Mouse (Mus musculus) hindbrain, embryonic 16.5 days (tissue): ENCODE data around the gene Prph. TPM values are rescaled to one million over a fixed set of nuclear protein-coding genes. Genes with fewer than 3 reads are reported as not detected.
"Not testable (repeated sequence)": the region's sequence is repeated elsewhere in the genome, so short reads cannot be mapped to it uniquely, and the experiment has no call there.

Source experiments
- ATAC-seq: fragments of 200-750 bp; cut with Nextera tagmentation; 2 replicates; pipeline ENCODE4 v1.8.0; 2017; ENCODE audit warnings: moderate TSS enrichment, moderate library complexity
- H3K27ac ChIP-seq: fragments of 300-500 bp; sonication (generic); 2 replicates; pipeline ENCODE4 v1.5.1; 2014; ENCODE audit warnings: low read depth, mild to moderate bottlenecking, control low read depth, low read length, moderate library complexity
- H3K27me3 ChIP-seq: fragments of 300-500 bp; sonication (generic); replicated peaks from 2 replicates; pipeline ENCODE4 v1.6.1; 2014; ENCODE audit warnings: low read length; ENCODE audit not compliant: control insufficient read depth, insufficient read depth
- H3K36me3 ChIP-seq: fragments of 300-500 bp; sonication (generic); 2 replicates; pipeline ENCODE4 v1.6.1; 2014; ENCODE audit warnings: mild to moderate bottlenecking, low read length, moderate library complexity, mixed read lengths; ENCODE audit not compliant: control insufficient read depth, insufficient read depth
- H3K4me1 ChIP-seq: fragments of 300-500 bp; sonication (generic); 2 replicates; pipeline ENCODE4 v1.6.1; 2014; ENCODE audit warnings: low read depth, low read length; ENCODE audit not compliant: control insufficient read depth, insufficient read depth
- H3K4me2 ChIP-seq: fragments of 300-500 bp; sonication (generic); 2 replicates; pipeline ENCODE4 v1.6.1; 2014; ENCODE audit warnings: mild to moderate bottlenecking, low read length, control low read depth, moderate library complexity
- H3K4me3 ChIP-seq: fragments of 300-500 bp; sonication (generic); 2 replicates; pipeline ENCODE4 v1.5.1; 2014; ENCODE audit warnings: mild to moderate bottlenecking, low read length, control low read depth, moderate library complexity
- H3K9ac ChIP-seq: fragments of 300-500 bp; sonication (generic); 2 replicates; pipeline ENCODE4 v1.6.1; 2014; ENCODE audit warnings: low read depth, mild to moderate bottlenecking, control low read depth, low read length, moderate library complexity
- H3K9me3 ChIP-seq: fragments of 300-500 bp; sonication (generic); 2 replicates; pipeline ENCODE4 v1.6.1; 2014; ENCODE audit warnings: mild to moderate bottlenecking, low read length, moderate library complexity; ENCODE audit not compliant: control insufficient read depth
- WGBS: fragments of 180-500 bp; shearing (Covaris S2); extraction: QIAGEN DNeasy Blood & Tissue Kit; methylation state at CpG from one replicate; pipeline ENCODE4 v1.1.7; 2014; 5-methylcytosine and 5-hydroxymethylcytosine counted together
- polyA plus RNA-seq: library from polyadenylated mRNA; unstranded; fragments of >200 nt; fragmentation: Nextera tagmentation; extraction: Ambion mirVana; gene quantifications from 2 replicates; pipeline ENCODE4 v1.2.1, GENCODE M21; 2015

Prph gene
- polyA plus RNA-seq, 1 experiment from 2014 or later: 52.8 TPM

DNA sequence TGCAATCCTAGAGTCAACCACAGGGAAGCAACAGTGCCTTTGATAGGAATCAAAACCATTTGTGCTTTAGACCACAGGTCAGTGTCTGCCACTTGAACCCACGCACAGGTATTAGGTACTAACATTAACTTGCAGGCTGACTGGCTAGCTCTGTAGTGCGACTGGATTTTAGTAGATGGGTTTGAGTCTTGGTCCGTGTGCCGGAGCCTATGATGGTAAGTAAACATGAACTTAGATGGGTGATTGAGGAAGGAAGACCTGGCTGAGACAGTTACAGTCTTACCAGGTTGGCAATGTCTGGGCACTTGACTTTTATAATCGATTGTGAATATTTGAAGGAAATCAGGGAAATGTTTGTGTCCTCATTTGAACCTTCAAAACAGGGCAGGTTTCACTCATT is 16.2 kb upstream of the Prph start:
- H3K9me3 ChIP-seq: no peaks in the 10 kb centered on the region
- H3K4me3 ChIP-seq: no peak overlapping the region
- peaks cover 5% of the 10 kb centered on the region; the same call in 1 of the 2 replicates for H3K4me1 ChIP-seq
- H3K9ac ChIP-seq: no peak overlapping the region
- no peak for ATAC-seq
- H3K27me3 ChIP-seq: no peaks in the 10 kb centered on the region
- 94% methylated on average over 5 of the region's 5 CpGs for WGBS
- H3K4me2 ChIP-seq: no peak overlapping the region
- H3K27ac ChIP-seq: no peak overlapping the region
- no peaks in the 10 kb centered on the region for H3K36me3 ChIP-seq

DNA sequence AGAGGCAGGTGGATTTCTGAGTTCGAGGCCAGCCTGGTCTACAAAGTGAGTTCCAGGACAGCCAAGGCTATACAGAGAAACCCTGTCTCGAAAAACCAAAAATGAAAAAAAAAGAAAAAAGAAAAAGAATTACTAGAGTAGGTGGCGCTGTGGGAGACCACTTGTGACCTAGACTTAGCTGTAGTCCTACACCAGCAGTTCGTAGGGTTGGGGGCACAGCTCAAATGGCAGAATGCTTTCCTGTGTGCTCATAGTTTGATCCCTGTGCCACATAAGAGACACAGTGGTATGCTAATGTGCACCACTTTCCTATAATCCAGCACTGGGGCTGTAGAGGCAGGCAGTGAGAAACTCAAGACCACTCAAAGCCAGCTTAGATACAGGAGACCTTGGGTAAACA is 15.7 kb upstream of the Prph start:
- H3K27me3 ChIP-seq: no peaks in the 10 kb centered on the region
- no peak overlapping the region for H3K9ac ChIP-seq
- H3K27ac ChIP-seq: no peak overlapping the region
- WGBS: 80% methylated on average over 4 of the region's 4 CpGs
- H3K4me3 ChIP-seq: no peak overlapping the region
- H3K9me3 ChIP-seq: no peaks in the 10 kb centered on the region
- ATAC-seq: no peak
- no peaks in the 10 kb centered on the region for H3K36me3 ChIP-seq
- H3K4me1 ChIP-seq: peaks cover 5% of the 10 kb centered on the region; the same call in 1 of the 2 replicates
- no peak overlapping the region for H3K4me2 ChIP-seq

DNA sequence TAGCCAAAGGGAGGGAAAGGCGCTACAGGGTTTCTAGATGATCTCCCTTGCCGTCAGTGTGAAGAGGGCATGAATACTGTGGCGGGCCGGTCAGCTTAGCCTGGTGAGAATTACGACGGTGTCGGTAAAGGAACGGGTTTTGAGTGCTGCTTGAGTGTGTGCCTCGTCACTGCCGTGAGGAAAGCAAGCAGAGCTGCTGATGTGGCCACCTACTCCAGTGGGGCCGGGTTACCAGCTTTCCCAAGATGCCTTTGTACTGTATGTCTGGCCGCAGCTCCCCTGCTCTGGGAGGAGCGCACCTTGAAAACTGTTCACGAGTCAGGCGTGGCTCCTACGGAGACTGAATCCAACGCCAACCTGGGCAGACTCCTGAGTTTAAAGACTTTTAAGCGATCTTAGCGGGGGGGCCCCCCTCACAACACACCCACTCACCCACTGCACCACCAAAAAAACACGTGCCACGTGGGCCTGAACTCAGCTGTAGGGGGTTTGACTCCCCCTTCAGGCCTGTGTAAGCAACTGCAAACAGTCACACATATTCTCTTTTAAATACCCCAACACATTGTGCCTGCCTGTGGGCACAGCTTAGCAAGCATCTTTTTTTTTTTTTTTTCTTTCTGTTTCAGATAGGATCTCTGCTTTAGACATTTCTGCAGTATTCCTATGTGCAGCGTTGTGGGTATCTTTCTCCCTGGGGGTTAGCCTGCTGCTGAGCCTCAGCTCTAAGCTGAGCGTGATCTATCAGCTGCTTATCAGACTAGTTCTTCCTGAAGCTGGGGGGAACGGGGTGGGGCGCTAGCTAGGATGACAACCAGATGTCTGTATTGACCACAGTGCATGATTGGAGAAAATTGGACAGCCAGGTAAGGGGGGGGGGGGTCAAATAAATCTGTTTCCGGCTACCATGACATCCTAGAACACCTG is 14.7 kb upstream of the Prph start:
- Histone ChIP-seq H3K9me3 (no peaks in the 10 kb centered on the region), H3K4me1 (peaks cover 5% of the 10 kb centered on the region; the same call in 1 of the 2 replicates), H3K27me3 (no peaks in the 10 kb centered on the region), H3K9ac (no peak overlapping the region), H3K4me2 (no peak overlapping the region), H3K27ac (no peak overlapping the region), H3K4me3 (no peak overlapping the region), H3K36me3 (no peaks in the 10 kb centered on the region)
- WGBS: 68% methylated on average over 26 of the region's 26 CpGs
- no peak for ATAC-seq

DNA sequence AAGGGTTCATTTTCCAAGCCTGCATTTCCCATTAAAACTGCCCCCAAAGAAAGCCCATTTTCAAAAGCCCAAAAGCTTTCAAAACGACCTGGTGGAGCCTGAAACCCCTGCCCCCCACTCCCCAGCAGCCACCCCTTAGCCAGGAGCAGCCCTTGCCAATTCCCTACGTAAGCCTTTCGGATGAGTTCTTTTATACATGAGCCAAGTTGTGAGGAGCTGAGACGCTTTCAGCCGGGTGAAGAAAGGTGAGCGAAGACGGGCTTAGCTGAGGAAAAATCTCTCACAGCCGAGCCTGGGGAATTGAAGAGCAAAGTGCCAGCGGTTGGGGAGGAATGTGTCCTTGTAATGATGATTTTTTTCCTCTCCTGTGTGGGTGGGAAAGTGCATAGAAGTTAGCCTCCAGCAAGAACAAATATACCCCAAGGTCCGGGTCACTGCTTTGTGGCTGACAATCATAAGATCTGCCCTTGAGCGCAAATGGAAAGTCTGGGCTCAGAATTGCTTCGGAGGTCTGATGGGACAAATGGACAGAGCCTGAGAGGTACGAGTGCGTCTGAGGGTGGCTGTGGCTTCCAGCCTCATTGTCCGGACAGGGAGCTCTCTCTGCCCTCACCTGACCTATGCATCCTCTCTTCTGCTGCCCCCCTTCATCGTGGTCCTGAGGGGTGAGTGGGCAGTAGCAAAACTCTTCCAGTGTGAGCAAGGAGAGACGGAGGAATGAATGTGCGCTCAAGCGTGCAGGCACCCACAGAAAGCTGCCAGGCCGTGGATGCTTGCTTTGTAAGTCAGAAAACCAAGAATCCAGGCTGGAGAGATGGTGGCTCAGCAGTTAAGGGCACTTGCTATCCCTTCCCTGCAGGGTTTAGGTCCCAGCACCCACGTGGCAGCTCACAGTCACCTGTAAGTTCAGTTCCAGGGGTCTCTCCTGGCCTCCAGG is 13.8 kb upstream of the Prph start:
- H3K36me3 ChIP-seq: no peaks in the 10 kb centered on the region
- H3K9me3 ChIP-seq: no peaks in the 10 kb centered on the region
- H3K27me3 ChIP-seq: no peaks in the 10 kb centered on the region
- no peak overlapping the region for H3K4me3 ChIP-seq
- peaks cover 5% of the 10 kb centered on the region; the same call in 1 of the 2 replicates for H3K4me1 ChIP-seq
- WGBS: 43% methylated on average over 21 of the region's 21 CpGs
- no peak overlapping the region for H3K27ac ChIP-seq
- H3K4me2 ChIP-seq: 0 out of 2 replicates have a peak overlapping the region, but pooled peaks have one; percentile 11
- no peak for ATAC-seq
- no peak overlapping the region for H3K9ac ChIP-seq

DNA sequence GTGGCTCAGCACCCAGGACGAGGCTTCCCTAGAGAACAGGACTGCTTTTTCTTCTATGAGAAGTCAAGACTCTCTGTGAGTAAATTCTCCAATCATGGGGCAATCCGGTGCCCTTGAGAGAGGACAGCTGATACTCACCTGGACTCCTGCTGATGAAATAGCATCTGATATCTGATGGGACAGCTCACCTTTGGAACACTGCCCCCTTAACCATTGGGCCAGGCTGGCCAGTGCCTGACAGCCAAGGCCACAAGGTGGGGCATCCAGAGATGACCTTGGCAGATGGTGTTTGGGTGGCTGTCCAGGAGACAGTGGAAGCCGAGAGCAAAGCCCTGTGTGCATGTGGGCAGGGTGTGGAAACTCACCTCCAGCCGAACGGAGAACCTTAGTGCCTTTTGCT is 12.6 kb upstream of the Prph start:
- H3K4me2 ChIP-seq: no peak overlapping the region
- peaks cover 5% of the 10 kb centered on the region; the same call in 1 of the 2 replicates for H3K4me1 ChIP-seq
- no peaks in the 10 kb centered on the region for H3K36me3 ChIP-seq
- no peak overlapping the region for H3K9ac ChIP-seq
- WGBS: 84% methylated on average over 5 of the region's 5 CpGs
- no peak overlapping the region for H3K27ac ChIP-seq
- no peaks in the 10 kb centered on the region for H3K27me3 ChIP-seq
- no peak for ATAC-seq
- H3K4me3 ChIP-seq: no peak overlapping the region
- no peaks in the 10 kb centered on the region for H3K9me3 ChIP-seq

DNA sequence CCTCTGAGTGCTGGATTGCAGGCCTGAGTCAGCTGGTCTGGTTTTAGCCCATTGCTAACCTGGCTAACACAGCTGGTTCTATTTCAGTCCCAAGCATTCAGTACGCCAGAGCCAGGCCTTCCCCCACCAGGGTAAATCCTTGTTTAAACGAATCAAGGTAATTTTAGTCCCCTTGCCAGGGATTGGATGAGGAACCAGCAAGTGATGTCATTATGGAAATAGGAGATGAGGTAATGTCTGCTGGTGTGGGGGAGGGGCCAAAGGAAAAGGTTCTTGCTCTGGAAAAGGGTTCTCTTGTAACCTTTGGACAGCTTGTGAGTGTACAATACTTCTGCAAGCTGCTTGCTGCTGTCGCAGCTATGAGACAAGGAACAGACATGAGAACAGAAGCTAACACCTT is 10.1 kb upstream of the Prph start:
- ATAC-seq: no peak
- Histone ChIP-seq H3K9ac (no peak overlapping the region), H3K4me2 (no peak overlapping the region), H3K27ac (no peak overlapping the region), H3K27me3 (no peaks in the 10 kb centered on the region), H3K9me3 (no peaks in the 10 kb centered on the region), H3K36me3 (no peaks in the 10 kb centered on the region), H3K4me3 (no peak overlapping the region), H3K4me1 (peaks cover 5% of the 10 kb centered on the region; the same call in 1 of the 2 replicates)
- whole genome bisulfite sequencing: 71% methylated on average over 3 of the region's 3 CpGs

DNA sequence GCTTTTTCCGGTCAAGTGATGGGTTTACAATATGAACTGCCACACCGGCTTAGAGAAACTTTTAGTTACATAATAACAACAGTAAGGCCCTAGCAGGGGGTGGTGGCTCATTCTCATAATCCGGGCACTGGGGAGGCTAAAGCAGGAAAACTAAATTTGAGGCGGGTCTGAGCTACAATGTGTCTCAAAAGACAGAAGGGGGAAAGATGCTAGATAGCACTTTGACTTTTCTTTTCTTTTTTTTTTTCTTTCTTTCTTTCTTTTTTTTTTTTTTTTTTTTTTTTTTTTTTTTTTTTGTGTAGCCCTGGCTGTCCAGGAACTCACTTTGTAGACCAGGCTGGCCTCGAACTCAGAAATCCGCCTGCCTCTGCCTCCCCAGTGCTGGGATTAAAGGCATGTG is 9.2 kb upstream of the Prph start:
- H3K9ac ChIP-seq, H3K4me1 ChIP-seq, H3K4me3 ChIP-seq, H3K36me3 ChIP-seq, H3K4me2 ChIP-seq, ATAC-seq, H3K27me3 ChIP-seq, H3K27ac ChIP-seq, H3K9me3 ChIP-seq: not testable (repeated sequence)
- WGBS: 84% methylated on average over 6 of the region's 6 CpGs

DNA sequence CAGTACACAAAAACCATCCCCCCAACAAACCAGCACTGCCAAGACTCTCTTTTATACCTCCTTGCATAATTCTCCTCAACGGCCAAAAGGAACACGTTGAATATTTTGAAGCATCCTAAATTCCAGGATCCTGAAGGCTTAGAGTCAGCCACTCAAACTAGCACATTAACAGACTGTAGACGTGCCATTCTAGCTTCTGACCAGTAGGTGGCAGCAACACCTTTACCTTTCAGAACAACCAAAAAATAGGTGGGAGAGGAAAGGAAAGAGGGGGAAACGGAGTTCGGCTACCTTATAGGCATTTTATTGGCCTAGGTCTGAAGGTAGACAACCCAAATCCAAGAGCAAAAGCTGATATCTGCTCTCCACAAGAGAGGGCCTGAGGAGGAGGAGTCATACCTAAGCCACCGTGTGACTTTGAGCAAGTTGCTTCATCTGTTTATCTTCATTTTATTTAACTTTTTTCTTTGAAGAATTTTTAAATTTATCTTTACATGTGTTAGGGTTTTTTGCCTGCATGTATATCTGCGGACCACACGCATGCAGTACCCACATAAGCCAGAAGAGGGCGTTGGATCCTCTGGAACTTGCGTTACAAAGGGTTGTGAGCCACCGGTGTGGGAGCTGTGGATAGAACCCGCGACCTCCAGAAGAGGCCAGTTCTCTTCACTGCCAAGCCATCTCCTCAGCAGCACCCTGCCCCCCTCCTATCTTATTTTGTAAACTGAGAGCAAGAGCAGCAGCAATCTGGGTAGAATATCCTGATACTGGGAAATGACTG is 5.3 kb upstream of the Prph start:
- no peak overlapping the region; the same call in 1 of the 2 replicates for H3K9ac ChIP-seq
- H3K27ac ChIP-seq: no peak overlapping the region
- H3K4me3 ChIP-seq: no peak overlapping the region
- H3K4me2 ChIP-seq: no peak overlapping the region
- WGBS: 33% methylated on average over 13 of the region's 13 CpGs
- H3K27me3 ChIP-seq: peaks cover 12% of the 10 kb centered on the region
- no peaks in the 10 kb centered on the region for H3K36me3 ChIP-seq
- H3K4me1 ChIP-seq: peaks cover 6% of the 10 kb centered on the region
- ATAC-seq: no peak
- H3K9me3 ChIP-seq: no peaks in the 10 kb centered on the region
